Mouse (Mus musculus) brain, adult 2 months (tissue): ENCODE data around the gene Csmd2.
"Not testable (repeated sequence)": the region's sequence is repeated elsewhere in the genome, so short reads cannot be mapped to it uniquely, and the experiment has no call there.

Experiments
- DNase-seq: peaks from one replicate; pipeline ENCODE4 v3.0.0; 2011; ENCODE audit warnings: low read depth, low spot score

Csmd2 gene

DNA sequence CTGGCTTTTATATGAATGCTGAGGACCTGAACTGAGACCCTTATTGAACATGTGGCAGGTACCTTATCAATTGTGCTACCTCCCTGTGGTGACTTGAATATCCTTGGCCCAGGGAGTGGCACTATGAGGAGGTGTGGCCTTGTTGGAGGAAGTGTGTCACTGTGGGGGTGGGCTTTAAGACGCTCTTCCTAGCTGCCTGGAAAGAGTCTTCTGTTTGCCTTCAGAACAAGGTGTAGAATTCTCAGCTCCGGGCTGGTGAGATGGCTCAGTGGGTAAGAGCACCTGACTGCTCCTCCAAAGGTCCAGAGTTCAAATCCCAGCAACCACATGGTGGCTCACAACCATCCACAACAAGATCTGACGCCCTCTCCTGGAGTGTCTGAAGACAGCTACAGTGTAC, 624.1 kb downstream of the Csmd2 start:
- DNase-seq, result not testable (repeated sequence)

DNA sequence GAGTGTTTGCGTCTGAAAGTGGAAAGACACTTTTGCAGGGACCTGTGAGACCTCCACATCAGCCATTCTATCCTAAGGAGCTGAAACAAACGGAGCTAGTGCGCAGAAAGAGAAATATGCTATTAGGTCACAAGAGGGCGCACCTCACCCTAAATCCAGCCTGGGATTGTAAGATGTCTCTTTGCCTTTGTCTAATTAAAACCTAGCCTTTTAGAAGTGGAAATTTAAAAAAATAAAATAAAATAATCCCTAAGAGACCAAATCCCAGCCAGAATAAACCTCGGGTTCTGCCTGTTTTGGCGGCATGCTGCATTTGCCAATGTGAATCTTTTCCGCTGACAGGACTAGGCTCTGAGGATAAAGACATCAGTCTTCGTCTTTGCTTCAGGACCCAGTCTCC, 625.7 kb downstream of the Csmd2 start:
- DNase-seq, result peak; percentile 89

DNA sequence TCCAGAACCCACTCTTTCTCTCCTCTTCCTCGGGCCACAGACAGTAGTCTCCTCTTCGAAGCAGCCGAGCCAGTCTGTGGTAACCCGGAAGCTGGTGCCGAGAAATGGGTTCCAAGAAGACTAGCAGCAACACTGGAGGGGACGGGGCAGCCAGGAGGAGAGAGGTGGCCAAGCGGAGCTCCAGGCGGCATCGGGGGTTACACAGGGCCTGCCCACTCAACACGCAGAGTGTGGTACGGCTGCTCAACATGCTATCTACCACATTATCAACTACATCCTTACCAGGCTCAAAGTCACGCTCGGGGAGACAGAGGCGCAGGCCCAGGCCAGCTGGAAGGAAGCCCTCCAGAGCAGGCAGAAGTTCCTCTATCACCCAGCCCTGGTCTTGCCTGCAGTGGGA, 628.1 kb downstream of the Csmd2 start:
- DNase-seq, result no peak
